Mouse (Mus musculus): Measurements from ENCODE around the gene Ipo4. TPM values are rescaled to one million over a fixed set of nuclear protein-coding genes. Genes with fewer than 3 reads are reported as not detected.

Gene Ipo4
- polyA plus RNA-seq, 1 experiment from 2014 or later: 79.0 TPM

DNA sequence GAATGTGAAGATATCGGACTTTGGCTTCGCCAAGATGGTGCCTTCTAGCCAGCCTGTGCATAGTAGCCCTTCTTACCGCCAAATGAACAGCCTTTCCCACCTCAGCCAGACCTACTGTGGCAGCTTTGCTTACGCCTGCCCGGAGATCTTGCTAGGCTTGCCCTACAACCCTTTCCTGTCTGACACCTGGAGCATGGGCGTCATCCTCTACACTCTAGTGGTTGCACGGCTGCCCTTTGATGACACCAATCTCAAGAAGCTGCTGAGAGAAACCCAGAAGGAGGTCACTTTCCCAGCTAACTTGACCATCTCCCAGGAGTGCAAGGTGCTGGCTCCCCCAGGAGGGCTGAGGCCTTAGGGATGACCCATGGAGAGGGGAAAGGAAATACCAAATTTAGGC is 15.8 kb upstream of the Ipo4 start:
- H3K4me2 ChIP-seq (replicated peaks): no peak overlapping the region
- no peaks in the 10 kb centered on the region for H3K9me3 ChIP-seq (replicated peaks)
- 83% methylated on average over 7 of the region's 7 CpGs for WGBS
- no peak overlapping the region for H3K4me3 ChIP-seq
- H3K27ac ChIP-seq: no peak overlapping the region
- ATAC-seq (ENCODE audit: low FRiP score): no peak
- H3K4me1 ChIP-seq: no peaks in the 10 kb centered on the region
- peaks cover 4% of the 10 kb centered on the region for H3K36me3 ChIP-seq
- no peaks in the 10 kb centered on the region for H3K27me3 ChIP-seq
- no peak overlapping the region for H3K9ac ChIP-seq

DNA sequence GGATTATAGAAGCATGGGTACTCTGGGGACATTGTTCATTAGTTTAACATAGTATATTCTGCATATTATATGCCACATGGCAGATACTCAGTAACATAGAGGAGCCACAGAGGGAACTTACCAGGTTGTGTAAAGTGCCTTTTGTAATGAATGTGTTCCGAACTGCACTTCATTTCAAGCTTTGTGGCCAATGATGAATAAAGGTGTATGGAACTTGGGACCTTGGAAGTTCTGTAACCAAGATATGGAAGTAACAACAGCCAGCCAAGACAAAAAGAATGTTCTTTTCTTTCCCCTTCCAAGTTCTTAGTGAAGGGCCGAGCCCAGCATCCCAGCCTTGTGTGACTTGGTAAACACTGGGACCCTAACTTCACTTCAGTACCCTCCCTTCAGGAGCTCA is 14.1 kb upstream of the Ipo4 start, which contains the start of gene Tssk4:
Gene Tssk4, plus strand, starts transcription at position 301 of the 400 bp plus-strand sequence.
- peaks cover 2% of the 10 kb centered on the region for H3K4me1 ChIP-seq
- H3K4me3 ChIP-seq: no peak within 1 kb of the TSS
- no peak within 1 kb of the TSS for H3K27ac ChIP-seq
- no peaks in the 10 kb centered on the region for H3K27me3 ChIP-seq
- no peak within 1 kb of the TSS for H3K9ac ChIP-seq
- peaks cover 9% of the 10 kb centered on the region for H3K36me3 ChIP-seq
- H3K4me2 ChIP-seq (replicated peaks): no peak within 1 kb of the TSS
- 89% methylated on average over 2 of the region's 2 CpGs for WGBS
- no peaks in the 10 kb centered on the region for H3K9me3 ChIP-seq (replicated peaks)
- no peak for ATAC-seq (ENCODE audit: low FRiP score)

DNA sequence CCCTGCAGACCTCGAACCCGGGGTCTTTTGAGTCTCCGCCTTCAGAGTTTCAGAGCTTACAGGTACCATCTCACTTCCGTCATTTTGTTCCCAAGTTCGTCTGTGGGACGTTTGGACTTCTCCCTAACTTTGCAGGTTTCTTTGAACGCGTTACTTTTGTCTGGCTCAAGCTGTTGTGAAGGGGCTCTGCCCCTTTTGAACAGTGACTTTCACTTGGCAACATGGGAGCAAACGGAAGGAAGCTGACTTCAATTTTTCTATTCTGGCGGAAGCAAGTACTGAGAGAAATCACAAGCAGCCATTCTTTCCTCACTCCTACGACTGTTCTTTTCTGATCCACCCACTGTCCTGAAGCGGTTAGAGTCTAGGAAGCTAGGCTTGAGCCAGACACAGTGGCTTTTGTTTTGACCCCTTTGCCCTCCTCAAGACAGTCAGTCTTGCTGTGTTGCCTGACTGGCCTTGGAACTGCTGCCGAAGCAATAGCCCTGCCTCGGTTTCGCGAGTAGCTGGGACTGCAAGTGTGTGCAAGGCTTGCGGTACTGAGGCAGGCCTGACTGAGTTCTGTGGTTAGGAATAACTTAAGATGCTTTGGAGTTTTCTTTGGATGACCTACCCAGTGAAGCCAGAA is 8.6 kb upstream of the Ipo4 start:
- Histone ChIP-seq H3K36me3 (peaks cover 29% of the 10 kb centered on the region), H3K9me3 (replicated peaks) (no peaks in the 10 kb centered on the region), H3K4me1 (peaks cover 19% of the 10 kb centered on the region), H3K27ac (no peak overlapping the region), H3K27me3 (no peaks in the 10 kb centered on the region), H3K4me2 (replicated peaks) (peak overlapping the region; percentile 88), H3K4me3 (peak overlapping the region; percentile 93), H3K9ac (peak overlapping the region; percentile 97)
- 28% methylated on average over 17 of the region's 17 CpGs for WGBS
- no peak for ATAC-seq (ENCODE audit: low FRiP score)

DNA sequence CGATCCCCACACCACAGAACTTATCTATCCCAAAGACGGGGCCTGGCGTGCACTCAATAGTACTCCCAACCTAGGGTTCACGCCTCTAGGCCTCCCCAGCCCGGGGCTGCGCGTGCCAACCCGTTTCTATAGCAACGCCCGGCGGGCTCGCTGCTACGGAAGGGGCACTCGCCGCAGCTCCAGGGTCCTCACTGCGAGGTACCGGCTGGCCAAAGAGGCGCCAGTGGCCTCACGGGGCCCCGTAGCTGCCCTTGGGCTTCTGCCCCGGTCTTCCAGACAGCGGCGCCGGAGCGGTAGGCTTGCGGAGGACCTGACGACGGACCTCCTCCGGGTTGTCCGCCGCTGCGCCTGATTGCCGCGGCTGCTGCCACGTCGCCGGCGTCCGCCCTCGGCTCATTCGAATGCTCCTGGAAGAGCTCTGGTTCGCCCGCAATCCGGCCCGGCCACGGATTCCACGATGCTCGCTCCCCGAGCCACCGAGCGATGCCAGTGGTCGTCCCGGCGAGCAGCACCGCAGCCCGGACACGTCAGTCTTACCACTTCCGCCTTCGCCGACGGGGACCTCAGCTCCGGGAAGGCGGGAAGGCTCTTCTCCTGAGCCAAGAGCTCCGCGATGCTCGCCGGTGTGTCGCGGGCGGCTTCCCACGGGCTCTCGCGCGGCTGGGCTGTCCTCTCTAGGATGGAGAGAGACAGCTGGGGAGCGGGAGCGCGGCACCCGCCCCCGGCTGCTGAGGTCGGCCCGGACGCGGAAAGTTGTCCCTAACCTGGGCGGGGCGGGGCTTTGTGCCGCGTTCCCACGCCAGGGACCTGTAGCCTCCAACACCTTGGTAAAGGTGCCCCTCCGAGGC is 7.5 kb upstream of the Ipo4 start, which contains the start of gene Tm9sf1:
Gene Tm9sf1, minus strand, starts transcription at position 747 of the 848 bp plus-strand sequence.
- ATAC-seq (ENCODE audit: low FRiP score): peak; percentile 91
- under 1% methylated on average over 88 of the region's 89 CpGs for WGBS
- Histone ChIP-seq H3K4me1 (peaks cover 19% of the 10 kb centered on the region), H3K4me2 (replicated peaks) (peak within 1 kb of the TSS; percentile 88), H3K27ac (peak within 1 kb of the TSS; percentile 96), H3K27me3 (no peaks in the 10 kb centered on the region), H3K4me3 (peak within 1 kb of the TSS; percentile 93), H3K36me3 (peaks cover 40% of the 10 kb centered on the region), H3K9me3 (replicated peaks) (no peaks in the 10 kb centered on the region), H3K9ac (peak within 1 kb of the TSS; percentile 97)

DNA sequence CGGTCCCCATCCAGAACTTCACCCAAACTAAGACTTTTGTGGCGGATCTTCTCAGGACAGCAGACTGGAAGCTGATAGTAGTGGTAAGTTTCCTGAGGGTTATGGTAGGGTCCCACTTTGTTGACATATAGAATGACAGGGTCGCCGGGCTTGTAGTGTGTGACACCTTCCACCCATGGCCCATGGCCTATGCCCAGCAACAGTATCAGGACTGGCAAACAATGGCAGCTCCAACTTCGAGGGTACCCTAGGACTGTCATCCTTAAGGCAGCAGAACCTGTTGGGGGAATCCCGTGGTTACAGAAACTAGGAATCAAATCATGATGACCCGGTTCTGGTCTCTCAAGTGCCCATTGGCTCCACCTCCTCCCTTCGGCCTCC is 6.9 kb upstream of the Ipo4 start:
- ATAC-seq (ENCODE audit: low FRiP score): peak; percentile 40

DNA sequence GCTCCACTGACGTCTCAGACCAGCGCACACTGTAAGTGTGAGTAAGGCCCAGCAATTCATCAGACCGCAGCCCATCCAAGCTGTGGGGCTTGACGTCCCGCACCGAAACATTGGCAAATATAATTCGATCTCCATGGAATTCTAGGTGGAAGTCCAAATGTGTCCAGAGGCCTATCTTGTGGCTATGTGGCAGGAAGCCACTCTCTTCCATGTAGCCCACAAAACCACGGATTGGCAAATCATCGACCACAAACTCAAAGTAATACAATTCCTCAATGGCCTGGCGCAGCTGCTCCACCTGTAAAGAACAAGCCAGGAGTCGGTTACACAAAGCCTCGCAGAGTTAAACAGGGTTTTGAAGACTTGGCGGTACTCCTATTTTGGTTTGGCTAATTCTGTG is 5.5 kb upstream of the Ipo4 start:
- Histone ChIP-seq H3K4me1 (peaks cover 20% of the 10 kb centered on the region), H3K36me3 (peaks cover 54% of the 10 kb centered on the region), H3K27ac (no peak overlapping the region), H3K4me2 (replicated peaks) (no peak overlapping the region), H3K4me3 (no peak overlapping the region), H3K9ac (no peak overlapping the region), H3K9me3 (replicated peaks) (no peaks in the 10 kb centered on the region), H3K27me3 (no peaks in the 10 kb centered on the region)
- 96% methylated on average over 13 of the region's 13 CpGs for WGBS
- no peak for ATAC-seq (ENCODE audit: low FRiP score)

More for the DNA sequence above, 6.9 kb upstream of the Ipo4 start:
- Histone ChIP-seq H3K4me3 (peak overlapping the region; percentile 93), H3K4me2 (replicated peaks) (peak overlapping the region; percentile 88), H3K27me3 (no peaks in the 10 kb centered on the region), H3K36me3 (peaks cover 46% of the 10 kb centered on the region), H3K27ac (peak overlapping the region; percentile 96), H3K4me1 (peaks cover 19% of the 10 kb centered on the region), H3K9ac (peak overlapping the region; percentile 97), H3K9me3 (replicated peaks) (no peaks in the 10 kb centered on the region)
- WGBS: 23% methylated on average over 8 of the region's 8 CpGs

DNA sequence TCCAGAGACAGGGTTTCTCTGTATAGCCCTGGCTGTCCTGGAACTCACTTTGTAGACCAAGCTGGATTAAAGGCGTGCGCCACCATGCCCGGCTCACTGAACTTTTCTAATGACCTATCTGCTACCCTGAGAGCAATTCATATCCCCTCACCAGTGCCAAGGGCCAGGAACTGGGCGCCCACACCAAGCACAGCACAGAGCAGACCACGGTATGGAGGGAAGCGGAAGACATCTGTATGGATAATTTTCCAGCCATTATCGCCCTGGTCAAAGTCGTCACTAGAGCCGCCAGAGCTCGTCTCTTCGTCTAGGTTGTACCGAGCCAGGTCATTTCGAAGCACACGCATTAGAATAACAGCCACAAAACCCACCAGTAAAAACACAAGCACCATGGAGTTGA is 5.1 kb upstream of the Ipo4 start:
- WGBS: 97% methylated on average over 14 of the region's 14 CpGs
- Histone ChIP-seq H3K36me3 (peaks cover 53% of the 10 kb centered on the region), H3K9ac (no peak overlapping the region), H3K4me2 (replicated peaks) (no peak overlapping the region), H3K4me3 (no peak overlapping the region), H3K4me1 (peaks cover 24% of the 10 kb centered on the region), H3K27ac (no peak overlapping the region), H3K27me3 (no peaks in the 10 kb centered on the region), H3K9me3 (replicated peaks) (no peaks in the 10 kb centered on the region)
- ATAC-seq (ENCODE audit: low FRiP score): no peak

DNA sequence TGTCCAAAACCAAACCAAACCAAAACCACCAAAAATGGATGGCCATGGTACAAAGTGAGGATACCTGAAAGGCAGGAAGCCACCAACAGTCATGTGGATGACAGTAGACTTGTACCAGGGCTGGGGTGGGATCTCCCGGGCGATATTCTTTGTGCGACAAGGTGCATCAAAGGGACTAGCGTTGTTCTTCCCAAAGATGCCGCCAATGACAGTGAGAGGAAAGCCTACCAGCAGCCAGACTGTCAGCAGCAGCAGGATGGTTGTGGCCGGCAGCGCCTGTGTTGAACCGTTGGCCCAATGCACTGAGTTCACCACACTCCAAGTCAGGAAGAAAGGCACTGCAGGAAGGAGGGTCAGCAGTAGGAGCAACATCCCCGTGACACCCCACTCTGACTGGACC is 2.0 kb upstream of the Ipo4 start, which contains the start of gene Gm49378:
Gene Gm49378, minus strand, starts transcription at position 101 of the 400 bp plus-strand sequence.
- H3K27me3 ChIP-seq: no peaks in the 10 kb centered on the region
- no peak within 1 kb of the TSS for H3K27ac ChIP-seq
- WGBS: 96% methylated on average over 9 of the region's 9 CpGs
- H3K36me3 ChIP-seq: peaks cover 66% of the 10 kb centered on the region
- ATAC-seq (ENCODE audit: low FRiP score): no peak
- no peak within 1 kb of the TSS for H3K9ac ChIP-seq
- no peak within 1 kb of the TSS for H3K4me3 ChIP-seq
- H3K4me2 ChIP-seq (replicated peaks): no peak within 1 kb of the TSS
- H3K9me3 ChIP-seq (replicated peaks): no peaks in the 10 kb centered on the region
- peaks cover 24% of the 10 kb centered on the region for H3K4me1 ChIP-seq

DNA sequence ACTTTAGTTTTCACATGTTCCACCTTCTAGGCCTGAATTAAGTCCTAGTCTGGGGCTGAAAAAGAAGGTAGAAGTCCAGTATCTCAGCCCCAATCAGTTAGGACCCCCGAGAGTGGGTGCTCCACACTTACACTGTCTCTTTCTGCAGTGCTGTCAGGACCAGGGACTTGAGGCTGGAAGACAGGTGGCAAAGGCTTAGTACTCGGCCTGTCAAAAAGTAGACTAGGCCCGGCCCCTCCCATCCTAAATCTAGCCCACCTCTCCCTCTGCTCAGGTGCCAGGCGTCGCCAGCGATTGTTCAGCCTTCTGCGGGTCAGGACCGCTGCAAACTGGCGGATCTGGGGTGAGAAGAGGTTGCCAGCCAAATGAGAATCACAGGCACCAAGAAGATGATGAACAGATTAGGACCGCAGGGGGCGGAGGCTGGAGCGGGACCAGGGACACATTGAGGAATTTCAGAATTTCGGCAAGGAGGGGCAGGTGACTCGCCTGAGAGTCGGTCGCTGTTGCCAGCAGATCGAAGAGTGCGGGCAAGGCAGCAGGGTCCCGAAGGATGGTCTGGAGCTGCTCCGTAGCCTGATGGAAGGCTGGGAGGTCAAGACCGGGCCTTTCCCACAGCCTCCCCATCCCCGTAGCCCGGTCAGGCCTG is 759 bp downstream of the Ipo4 start:
- Histone ChIP-seq H3K9me3 (replicated peaks) (no peaks in the 10 kb centered on the region), H3K36me3 (peaks cover 80% of the 10 kb centered on the region), H3K27ac (peak overlapping the region; percentile 67), H3K27me3 (no peaks in the 10 kb centered on the region), H3K9ac (peak overlapping the region; percentile 78), H3K4me1 (peaks cover 18% of the 10 kb centered on the region), H3K4me2 (replicated peaks) (peak overlapping the region; percentile 95), H3K4me3 (peak overlapping the region; percentile 60)
- 4% methylated on average over 23 of the region's 23 CpGs for WGBS
- peak; percentile 55 for ATAC-seq (ENCODE audit: low FRiP score)

DNA sequence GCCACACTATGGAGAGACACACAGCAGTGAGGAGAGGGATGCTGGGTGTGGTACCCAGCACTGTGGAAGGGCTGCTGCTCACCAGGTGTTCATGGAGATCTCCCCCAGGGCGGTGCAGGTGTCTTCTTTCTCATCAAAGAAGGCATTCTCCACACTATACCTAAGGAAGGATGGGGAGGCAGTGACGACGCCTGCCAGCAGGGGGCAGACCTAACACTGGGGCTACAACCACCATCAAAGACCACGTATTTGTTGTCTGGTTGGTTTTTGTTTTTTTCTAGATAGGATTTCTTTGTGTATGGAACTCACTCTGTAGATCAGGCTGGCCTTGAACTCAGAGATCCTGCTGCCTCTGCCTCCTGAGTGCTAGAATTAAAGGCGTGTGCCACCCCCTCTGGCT is 6.4 kb downstream of the Ipo4 start:
- Histone ChIP-seq H3K36me3 (peaks cover 98% of the 10 kb centered on the region), H3K4me2 (replicated peaks) (no peak overlapping the region), H3K27ac (no peak overlapping the region), H3K4me3 (no peak overlapping the region), H3K4me1 (peaks cover 4% of the 10 kb centered on the region; the same call in 1 of the 2 replicates), H3K27me3 (no peaks in the 10 kb centered on the region), H3K9ac (no peak overlapping the region), H3K9me3 (replicated peaks) (no peaks in the 10 kb centered on the region)
- 54% methylated on average over 5 of the region's 5 CpGs for WGBS
- no peak for ATAC-seq (ENCODE audit: low FRiP score)

DNA sequence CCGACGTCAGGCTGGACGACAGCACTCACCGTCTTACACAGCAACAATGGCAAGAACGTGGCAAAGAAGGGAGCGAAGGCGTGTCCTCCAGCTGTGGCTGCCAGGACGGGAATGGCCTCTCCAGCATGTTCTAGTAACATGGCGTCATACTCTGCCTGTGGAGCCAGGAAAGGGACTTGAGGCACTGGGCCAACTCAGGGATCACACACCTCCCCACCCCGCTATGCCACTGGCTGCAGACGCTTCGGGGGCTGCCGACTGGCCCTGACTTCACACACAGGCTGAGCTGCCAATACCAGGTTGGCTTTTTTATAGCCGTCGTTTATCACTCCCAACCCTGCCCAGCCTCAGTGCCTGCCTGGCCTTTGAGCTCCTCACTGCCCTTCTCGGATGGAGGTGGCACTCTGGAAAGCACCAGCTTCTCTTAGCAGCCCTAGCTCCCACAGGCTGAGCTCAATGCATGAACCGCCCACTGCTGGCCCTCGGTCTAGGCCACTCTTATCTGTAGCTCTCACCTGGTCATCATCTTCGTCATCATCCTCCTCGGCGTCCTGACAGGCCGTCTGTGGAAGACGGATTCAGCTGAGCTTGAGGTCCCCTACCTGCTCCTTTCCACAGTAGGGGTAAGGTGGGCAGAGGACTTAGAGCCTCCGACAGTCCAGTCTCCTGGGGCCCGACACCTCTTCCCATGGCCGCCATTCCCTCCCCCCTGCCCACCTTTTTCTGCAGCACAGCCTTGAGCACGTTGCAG is 7.5 kb downstream of the Ipo4 start:
- H3K9me3 ChIP-seq (replicated peaks): no peaks in the 10 kb centered on the region
- no peak overlapping the region for H3K27ac ChIP-seq
- no peak overlapping the region for H3K4me3 ChIP-seq
- no peak for ATAC-seq (ENCODE audit: low FRiP score)
- H3K9ac ChIP-seq: no peak overlapping the region
- H3K36me3 ChIP-seq: peaks cover 94% of the 10 kb centered on the region
- H3K4me1 ChIP-seq: no peaks in the 10 kb centered on the region
- 92% methylated on average over 27 of the region's 27 CpGs for WGBS
- no peaks in the 10 kb centered on the region for H3K27me3 ChIP-seq
- H3K4me2 ChIP-seq (replicated peaks): no peak overlapping the region

All from hindbrain, embryonic 12.5 days (tissue).